Mouse (Mus musculus) left cerebral cortex, postnatal 4 days (tissue): ENCODE results near the gene Atg3. TPM values are rescaled to one million over a fixed set of nuclear protein-coding genes. Genes with fewer than 3 reads are reported as not detected.

Experiments
- DNase-seq: peaks from one replicate; pipeline ENCODE4 v3.0.0-alpha.2; 2022
- intact Hi-C: fragments of 180-260 bp; cut with DNase I; formaldehyde crosslinking; loops from one replicate; pipeline ENCODE4 v1.15.1; 2025
- total RNA-seq, 2 experiments: library from RNA; stranded (reverse); gene quantifications; 2 replicates each; pipeline ENCODE4 v1.2.3; 2021

Atg3 gene
- total RNA-seq, 2 experiments from 2014 or later = 41.8 to 48.1 TPM

DNA sequence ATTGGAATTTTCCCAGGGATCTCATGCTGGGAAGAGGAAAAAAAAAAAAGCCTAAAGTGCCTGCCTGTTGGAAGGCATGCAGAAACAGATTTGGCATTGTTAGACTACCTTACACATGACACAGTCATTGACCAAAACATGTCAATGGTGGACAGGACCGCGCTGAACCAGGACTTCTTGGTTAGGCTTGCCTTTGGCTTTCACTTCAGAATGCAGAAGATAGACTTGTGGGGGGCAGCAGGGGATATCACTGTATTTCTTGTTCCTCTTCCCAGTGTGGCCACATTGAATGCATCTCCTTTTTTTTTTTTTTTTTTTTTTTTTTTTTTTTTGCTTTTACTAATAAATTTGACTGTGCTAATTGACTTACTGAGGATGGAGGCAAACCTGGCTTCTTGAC lies 42.8 kb downstream of the Atg3 start:
- no peak for DNase-seq
- intact Hi-C loops = no loop called here

DNA sequence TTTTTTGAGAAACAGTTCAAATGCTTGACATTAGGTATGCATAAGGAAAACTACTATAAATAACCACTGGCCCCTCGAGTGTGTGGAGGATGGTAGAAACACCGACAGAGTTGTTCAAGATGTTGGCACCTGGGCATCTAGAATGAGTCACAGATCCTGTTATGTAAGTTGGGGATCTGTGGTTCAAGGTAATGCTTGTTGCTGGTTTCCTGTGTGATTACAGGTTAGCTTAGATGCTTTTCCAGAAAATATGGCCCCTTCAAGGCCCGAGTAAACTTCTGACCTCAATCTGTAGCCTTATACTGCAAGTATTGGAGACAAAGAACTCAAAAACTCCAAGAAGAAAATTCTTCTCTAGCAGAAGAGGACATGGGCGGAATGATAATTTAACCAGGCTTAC lies 45.9 kb downstream of the Atg3 start:
- DNase-seq = no peak
- intact Hi-C loops = no loop called here

DNA sequence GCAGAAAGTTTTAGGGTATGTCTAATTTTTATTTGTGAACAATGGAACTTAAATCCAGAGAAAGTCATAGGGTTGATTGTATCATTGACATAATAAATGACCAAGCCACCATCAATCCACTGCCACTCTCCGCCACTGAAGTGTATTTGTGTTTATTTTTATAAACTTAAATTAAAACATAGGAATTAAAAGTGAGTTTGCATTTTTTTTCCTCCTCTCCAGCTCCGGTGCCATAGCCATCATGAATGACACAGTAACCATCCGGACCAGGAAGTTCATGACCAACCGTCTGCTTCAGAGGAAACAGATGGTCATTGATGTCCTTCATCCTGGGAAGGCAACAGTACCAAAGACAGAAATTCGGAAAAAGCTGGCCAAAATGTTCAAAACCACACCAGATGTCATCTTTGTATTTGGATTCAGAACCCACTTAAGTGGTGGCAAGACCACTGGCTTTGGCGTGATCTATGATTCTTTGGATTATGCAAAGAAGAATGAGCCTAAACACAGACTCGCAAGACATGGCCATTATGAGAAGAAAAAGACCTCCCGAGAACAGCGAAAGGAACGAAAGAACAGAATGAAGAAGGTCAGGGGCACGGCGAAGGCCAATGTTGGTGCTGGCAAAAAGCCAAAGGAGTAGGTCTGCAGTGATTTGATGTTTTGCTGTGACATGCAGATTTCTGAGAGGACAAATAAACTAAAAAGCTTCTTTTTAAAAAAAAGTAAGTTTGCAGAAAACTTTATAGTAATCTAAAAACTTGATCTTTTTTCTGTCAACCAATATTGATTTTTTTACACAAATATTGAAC lies 46.5 kb downstream of the Atg3 start:
- no peak for DNase-seq
- intact Hi-C loops = no loop called here

DNA sequence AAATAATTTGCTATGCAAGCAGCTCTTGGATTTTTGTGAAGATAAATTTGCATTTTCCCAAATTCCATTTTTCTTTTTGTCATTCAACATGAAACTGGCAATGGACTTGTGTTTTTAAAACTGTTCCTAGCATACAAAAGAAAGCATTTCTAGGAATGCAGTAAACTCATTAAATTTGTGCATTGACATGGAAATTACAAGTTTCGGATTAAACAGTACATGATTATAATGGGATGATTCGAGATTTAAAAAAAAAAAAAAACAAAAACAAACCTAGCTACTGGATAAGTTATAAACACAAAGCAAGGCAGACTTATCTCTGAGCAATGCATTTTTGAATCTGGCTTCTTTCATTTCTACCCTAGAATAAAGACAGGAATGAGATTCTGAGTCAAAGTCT lies 63.4 kb downstream of the Atg3 start:
- no peak for DNase-seq
- intact Hi-C loops = no loop called here

DNA sequence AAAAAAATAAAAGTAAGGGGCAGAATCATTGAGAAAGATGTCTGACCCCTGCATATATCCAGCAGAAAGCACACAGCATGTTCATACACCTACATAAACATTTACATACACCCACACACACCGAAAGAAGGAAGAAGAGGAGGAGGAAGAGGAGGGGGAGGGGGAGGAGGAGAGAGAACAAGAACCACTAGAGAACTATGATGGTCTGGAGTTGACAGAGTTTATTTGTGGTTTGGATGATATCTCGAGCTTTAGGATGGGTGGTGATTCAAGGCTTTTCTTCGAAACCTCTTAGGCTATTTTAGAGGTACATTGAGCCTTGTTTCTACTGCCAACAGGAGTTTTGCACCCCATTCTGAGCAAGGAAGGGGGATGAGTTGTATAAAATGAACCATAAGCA lies 64.2 kb downstream of the Atg3 start:
- intact Hi-C loops = no loop called here
- no peak for DNase-seq

DNA sequence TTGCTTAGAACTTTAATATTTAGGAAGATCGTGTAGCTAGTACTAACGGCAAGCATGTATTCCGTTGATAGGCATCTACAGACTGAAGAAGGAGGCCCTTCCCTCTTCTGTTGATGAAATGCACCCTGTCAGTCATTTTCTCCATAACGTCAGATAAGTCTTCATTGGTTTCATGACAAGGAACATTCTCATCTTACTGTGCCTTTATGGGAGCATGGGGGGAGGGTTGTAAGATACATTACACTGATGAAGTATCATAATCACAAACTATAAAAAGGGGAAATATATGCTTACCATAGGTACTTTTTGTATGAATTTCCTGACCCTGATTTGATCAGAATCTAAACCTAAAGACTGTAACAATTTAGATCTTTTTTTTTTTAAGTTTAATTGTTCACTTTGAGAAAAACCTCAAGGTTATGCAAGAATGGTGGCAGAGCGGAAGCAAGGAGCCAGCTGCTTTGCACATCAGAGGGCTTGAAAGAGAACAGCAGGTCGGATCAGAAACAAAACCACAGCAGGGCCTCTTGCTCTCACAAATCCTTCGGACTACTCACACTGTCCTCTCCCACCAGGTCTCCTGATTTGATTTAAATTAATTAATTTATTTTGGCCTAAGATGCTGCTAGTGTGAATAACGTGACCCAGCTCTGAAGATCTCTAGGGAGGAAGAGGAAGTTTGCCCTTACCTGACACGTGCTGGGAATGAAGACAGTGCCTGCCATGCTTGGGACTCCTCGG lies 65.2 kb downstream of the Atg3 start, which contains the start of gene Btla:
Gene Btla (plus strand): TSS at position 668 of the 741 bp plus-strand sequence.
- no peak for DNase-seq
- intact Hi-C loops = no loop called here

DNA sequence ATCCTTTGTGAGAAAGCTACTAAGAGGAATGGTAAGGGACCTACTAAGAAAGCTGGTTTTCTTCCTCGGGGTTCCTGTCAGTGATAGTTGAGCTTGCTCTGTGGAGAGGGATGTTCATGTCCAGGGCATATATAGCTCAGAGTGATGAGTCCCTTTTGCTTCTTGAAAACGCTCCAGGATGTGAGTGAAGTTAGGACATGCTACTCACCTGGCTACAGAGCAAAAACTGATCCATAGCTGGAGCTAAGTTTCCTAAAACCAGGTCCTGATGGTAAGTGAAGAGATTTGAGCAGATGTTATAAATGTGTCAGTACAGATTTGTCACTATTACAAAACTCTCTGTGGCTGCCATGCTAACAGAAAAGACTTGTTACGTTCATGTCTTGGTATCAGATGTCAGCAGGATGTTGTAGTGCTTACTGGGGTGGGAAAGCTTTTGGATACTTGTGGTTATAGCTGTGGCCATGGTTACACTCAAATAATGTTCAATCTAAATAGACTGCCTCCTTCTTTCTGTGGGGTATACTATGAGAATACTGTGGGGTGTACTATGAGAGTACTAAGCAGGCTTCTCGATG lies 65.9 kb downstream of the Atg3 start:
- intact Hi-C loops = no loop called here
- no peak for DNase-seq

DNA sequence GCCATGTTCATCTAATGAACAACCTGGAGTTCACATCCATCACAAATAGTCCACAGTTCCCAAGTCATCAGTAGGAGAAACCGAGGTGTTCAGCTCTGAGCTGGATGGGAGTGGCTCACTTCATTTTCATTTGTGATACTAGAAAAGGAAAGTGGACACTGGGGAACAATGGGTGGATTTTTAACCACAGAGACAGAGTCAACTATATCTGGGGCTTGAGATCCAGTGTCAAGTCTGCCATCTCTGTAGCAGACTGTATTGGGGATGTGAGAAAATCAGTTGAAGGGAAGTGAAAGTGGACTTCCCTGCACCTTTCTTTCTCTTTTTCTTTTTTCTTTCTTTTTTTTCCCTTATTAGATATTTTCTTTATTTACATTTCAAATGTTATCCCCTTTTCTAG lies 68.4 kb downstream of the Atg3 start:
- intact Hi-C loops = no loop called here

DNA sequence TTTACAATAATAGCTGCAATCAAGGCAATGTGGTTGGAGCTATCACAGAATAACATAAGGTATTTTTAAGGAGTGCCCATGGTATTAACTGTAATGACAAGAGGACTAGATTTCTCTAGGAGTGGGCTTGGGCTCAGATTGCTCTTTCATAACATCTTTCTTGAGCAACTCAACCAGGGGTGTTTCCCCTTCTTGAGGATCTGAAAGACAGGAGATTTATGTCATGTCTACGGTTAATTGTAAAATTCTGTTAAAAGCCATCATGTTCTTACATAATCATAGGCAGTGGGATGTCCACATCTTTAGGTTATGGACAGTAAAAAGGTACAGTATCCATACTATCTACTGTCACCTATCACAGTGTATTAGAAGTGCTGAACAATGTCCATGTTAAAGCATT lies 72.7 kb downstream of the Atg3 start:
- intact Hi-C loops = no loop called here
- no peak for DNase-seq

More for the DNA sequence above, 68.4 kb downstream of the Atg3 start:
- DNase-seq = no peak

DNA sequence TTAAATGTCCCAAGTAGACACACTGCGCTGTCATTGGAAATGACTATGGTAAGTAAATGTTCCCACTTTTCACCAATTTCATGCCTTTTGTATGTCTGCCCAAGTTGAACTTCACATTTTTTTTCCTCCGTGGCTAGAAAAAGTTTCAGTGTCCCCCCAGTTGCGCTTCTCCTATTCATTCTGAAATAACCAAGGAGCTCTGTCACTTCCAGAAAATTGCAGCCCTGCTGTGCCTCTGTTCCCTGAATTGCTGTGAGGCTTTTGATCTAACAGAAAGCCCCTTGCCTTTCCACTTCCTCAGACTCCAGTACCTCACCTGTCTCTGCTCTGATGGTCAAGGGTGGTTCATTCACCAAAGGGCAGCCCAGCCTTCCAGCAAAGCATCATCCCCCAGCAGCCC lies 74.4 kb downstream of the Atg3 start:
- intact Hi-C loops = no loop called here
- DNase-seq = no peak

Other genes with a start within 250 kb of the Atg3 start
- under 1 TPM; 0.26 to 0.78 TPM for gene Cd200r3, start 215.1 kb upstream of the Atg3 start, total RNA-seq
- 10 to 100 TPM; 12.8 to 14.5 TPM for gene Ccdc80, start 65.4 kb upstream of the Atg3 start, total RNA-seq
- gene Slc35a5, start 79 bp upstream of the Atg3 start, total RNA-seq = 10 to 100 TPM; 49.5 to 52.3 TPM
- gene Btla, start 65.5 kb downstream of the Atg3 start, total RNA-seq = under 1 TPM; 0.18 to 0.78 TPM